Mouse (Mus musculus) kidney, postnatal 4 days (tissue): ENCODE measurements around the gene Speer2.

Source experiments
- DNase-seq, 2 experiments: peaks; one replicate each; pipeline ENCODE4 v3.0.0; 2021; ENCODE audit warnings: mixed read lengths in 2 of 2

Speer2 gene

GRCm38 (mm10) chr16:69863644-69864043, at the start of gene Speer2:
Gene Speer2 (minus strand): TSS chr16:69863744.
- no peak for DNase-seq

DNA sequence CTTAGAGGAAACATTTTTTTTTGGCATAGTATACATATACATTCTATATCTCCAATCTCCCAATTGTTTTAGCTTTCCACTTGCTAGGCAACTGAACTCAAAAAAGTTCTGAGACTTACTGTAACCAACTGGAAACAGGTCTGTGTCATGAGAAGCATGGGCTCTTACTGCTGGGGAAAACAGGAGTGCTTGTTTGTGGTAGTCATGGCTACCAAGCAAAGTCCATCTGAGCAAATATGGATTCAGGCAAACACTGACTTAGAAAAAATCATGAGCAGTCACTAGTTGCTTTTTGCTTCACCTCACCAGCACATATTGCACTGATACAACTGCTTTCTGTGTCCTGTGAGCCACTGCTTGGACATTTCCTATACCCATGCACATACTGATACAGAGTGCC, 40.8 kb upstream of the Speer2 start:
- no peak for DNase-seq

GRCm38 (mm10) chr16:69880712-69881111, 17.2 kb upstream of the Speer2 start:
- DNase-seq, result no peak

DNA sequence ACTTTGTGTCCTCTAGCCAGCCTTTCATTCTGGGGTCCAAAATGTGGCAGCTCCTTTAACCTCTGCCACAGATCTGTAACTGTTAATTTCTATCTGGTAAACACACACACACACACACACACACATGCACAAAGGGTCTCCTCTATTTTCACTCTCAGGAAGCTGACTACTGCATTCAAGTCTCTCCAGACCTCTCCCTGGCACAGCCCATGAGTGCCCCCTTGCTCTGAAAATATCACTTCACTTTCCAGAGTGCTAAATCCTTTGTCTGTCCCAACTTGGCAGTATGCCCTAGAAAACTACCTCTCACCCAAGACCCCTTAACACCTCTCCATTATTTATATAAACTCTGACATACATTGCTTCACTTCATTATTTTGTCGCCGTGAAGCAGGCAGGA, 26.9 kb downstream of the Speer2 start:
- DNase-seq, result no peak

- no peak for DNase-seq
These were observed 49.9 kb downstream of the Speer2 start for GRCm38 (mm10) chr16:69813652-69814051.
